Mouse (Mus musculus) T-cell, adult 2 months (primary cell): ENCODE measurements around the gene Ddx19b.
"Not testable (repeated sequence)": the region's sequence is repeated elsewhere in the genome, so short reads cannot be mapped to it uniquely, and the experiment has no call there.

Experiments
- DNase-seq: peaks from one replicate; pipeline ENCODE4 v3.0.0; 2022; ENCODE audit warnings: low spot score

The Ddx19b gene

DNA sequence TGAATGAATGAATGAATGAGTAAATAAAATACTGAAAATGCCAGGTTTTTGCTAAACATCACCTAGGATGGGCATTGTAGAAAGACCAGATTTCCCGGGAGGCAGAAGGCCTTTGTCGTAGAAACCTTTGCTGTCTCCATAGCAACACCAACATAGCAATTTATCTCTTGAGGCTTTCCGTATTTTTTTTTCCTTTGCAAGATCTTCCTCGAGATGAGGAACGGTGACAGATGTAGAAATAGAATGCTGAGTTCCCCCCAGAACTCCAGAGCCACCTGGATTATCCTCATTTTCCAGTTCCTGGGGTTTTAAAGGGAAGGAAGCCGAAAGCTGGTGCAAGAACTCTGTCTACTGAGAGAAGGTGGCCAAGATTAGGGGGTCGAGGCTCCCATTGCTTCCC lies 66.9 kb downstream of the Ddx19b start:
- DNase-seq: no peak

DNA sequence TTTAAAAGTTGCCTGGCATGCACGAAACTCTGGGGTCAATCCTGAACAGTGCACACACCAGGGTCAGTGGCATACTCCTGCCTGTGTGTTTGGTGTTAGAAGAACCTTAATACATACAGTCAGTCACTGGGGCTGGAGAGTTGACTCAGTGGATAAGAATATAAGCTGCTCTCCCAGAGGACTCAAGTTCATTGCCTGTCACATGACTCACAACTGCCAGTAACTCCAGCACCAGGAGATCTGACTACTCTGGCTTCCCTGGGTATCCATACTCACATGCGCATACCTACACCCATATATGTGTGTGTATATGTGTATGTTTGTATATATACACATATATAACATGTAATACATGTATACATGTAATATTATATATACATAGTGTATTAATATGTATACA lies 68.5 kb downstream of the Ddx19b start:
- no peak for DNase-seq

DNA sequence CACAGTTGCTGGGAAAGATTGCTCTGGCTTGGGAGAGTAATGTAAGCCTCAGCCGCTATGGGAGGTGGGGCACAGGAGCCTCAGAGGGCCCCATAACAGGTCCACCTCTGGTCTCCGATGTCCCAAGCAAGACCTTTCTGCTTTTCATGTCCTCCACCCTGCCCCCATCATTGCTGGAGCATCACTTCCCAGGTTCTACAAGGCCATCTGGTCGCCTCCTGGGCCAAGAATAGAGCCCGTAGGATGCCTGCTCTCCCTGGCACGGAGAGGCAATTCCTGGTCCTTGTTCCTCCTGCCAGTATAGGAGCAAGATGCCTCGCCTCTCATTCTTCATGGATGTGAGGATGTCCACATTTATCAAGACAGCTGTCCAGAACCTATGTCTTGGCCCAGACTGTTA lies 71.6 kb downstream of the Ddx19b start:
- no peak for DNase-seq

DNA sequence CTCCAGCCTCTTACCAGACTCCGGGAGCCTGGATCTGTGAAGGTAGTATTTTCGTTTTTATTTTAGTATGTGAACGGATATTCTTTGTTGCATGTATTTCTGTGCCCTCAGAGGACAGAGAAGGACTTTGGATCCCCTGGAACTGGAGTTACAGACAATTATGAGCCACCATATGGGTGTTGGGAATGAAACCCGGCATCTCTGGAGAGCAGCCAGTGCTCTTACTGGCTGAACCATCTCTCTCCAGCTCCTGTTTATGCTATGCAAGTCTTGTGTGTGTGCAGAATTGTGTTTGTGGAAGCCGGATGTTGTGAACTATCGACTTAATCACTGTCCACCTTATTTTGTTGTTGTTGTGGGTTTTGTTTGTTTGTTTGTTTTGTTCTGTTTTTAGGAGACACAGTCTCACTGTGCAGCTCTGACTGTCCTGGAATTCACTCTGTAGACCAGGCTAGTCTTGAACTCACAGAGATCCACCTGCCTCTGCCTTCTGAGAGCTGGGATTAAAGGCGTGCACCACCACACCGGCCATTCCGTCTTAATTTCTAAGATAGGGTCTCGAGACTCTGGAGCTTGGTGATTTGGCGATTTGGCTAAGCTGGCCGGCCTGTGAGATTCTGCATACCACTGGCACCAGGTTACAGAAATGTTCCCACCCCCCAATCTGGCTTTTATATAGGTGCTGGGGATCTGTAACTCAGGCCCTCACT lies 72.3 kb downstream of the Ddx19b start:
- no peak for DNase-seq

DNA sequence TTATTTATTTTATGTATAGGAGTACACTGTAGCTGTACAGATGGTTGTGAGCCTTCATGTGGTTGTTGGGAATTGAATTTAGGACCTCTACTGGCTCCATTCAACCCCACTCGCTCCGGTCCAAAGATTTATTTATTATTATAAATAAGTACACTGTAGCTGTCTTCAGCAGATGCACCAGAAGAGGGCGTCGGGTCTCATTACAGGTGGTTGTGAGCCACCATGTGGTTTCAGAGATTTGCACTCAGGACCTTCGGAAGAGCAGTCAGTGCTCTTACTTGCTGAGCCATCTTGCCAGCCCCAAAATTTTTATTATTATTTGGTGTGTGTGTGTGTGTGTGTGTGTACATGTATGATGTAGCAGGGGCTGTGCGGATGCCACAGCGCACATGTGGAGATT lies 73.0 kb downstream of the Ddx19b start:
- not testable (repeated sequence) for DNase-seq

DNA sequence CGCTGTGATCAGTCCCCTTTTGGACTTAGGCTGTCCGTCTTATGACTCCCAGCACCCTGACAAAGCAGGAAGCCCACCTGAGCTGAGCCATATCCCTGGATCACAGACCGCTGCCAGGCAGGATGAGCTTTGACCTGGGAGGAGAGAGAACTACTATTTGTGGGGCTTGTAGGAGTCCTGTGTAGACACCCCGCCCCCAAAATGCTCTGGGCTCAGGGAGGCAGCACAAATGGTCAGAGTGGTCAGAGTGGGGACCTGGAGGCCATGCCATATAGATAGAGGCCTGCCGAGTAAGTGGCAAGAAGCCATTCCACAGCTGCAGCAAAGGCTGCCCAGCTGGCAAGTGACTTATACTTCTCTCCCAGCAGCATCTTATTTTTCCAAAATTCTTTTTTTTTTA lies 73.4 kb downstream of the Ddx19b start:
- DNase-seq: no peak

DNA sequence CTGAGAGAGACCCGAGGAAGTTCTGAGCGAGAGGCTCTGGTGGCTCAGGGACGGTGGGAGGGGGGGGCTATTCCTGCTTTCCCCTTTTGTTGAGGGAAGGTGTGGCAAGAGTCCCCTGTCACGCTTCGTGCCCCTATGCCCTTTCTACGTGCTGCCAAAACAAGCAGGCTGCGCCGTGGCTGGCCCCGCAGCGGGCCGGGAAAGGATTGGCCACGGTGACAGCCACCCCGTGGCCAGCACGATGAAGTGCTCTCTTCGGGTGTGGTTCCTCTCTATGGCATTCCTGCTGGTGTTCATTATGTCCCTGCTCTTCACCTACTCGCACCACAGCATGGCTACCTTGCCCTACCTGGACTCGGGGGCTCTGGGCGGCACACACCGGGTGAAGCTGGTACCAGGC lies 74.1 kb downstream of the Ddx19b start:
- no peak for DNase-seq

DNA sequence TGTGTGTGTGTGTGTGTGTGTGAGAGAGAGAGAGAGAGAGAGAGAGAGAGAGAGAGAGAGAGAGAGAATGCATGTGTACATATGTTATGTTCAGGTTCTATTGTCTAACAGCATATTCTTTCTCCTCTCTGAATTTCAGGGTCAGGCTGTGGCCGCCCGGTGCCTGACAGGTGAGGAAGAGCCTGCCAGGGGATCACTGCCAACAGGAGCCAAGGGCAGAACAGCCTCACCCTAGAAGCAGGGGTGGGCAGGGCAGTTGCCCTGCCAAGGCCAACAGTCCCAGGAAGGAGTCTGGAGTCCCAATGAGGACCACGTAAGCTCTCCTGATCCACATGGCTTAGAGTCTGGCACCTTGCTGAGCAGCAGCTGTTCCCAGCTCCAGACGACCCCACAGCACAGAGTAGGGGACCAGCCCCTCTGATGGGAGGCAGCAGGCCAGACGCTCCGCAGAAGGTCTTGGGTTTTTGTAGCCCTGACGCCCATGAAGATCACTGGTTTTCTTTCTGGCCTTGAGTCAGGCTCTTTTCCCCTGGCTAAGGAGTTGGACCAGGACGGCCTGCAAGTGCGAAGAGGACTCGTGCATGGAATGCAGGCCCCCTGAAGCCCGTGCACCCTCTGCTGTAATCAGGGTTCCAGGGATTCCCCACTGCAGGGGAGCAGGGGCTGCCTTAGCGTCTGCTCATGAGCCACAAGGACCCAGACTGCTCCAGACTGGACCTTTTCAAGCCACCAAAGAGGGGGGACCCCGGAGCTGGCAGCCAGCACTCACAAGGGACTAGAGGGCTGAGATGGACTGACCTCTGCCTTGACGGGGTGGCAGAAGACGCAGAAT lies 74.7 kb downstream of the Ddx19b start:
- DNase-seq: no peak

DNA sequence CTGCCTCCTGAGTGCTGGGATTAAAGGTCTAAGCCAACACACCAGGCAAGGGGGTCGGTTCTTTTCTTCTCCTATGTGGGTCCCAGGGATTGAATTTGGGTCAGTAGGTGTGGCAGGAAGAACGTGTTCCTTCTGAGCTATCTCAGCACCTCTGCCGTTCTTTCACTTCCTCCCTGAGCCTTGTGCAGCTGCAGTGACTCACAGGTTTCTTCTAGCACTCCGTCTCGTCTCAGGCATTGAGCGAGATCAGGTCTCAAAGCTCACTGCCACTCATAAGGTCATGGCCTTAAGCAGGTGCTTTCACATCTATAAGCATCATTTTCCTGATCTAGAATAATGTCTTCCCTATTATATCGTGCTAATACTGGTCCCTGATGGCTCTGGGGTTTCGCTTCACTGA lies 76.8 kb downstream of the Ddx19b start:
- DNase-seq: no peak
